Comparison of ENCODE assay signal across 20 mouse cellular contexts in genomic region chr5:75770592-75770991, GRCm38 (mm10).
"Had no signal": no experiment of that assay in that cellular context is flagged by ENCODE, and none has a peak within 500 bp of the region (broad histone marks: within the 10 kb centered on the region; RNA-seq: fewer than 3 reads in every experiment).

No protein-coding gene starts in this region.

- H3K9ac ChIP-seq: heart, embryonic 12.5 days; hindbrain, embryonic 13.5 days; hindbrain, embryonic 15.5 days; limb, embryonic 12.5 days; liver, embryonic 12.5 days; liver, embryonic 14.5 days had no signal

- H3K27me3 ChIP-seq: heart, embryonic 12.5 days; hindbrain, embryonic 13.5 days; hindbrain, embryonic 15.5 days; limb, embryonic 12.5 days had no signal

- H3K9me3 ChIP-seq: heart, embryonic 10.5 days; hindbrain, embryonic 13.5 days; limb, embryonic 10.5 days; limb, embryonic 12.5 days; liver, embryonic 12.5 days had no signal

- ATAC-seq: hindbrain, postnatal 0 days; liver, embryonic 12.5 days had no signal

- H3K4me2 ChIP-seq: heart, embryonic 12.5 days; hindbrain, embryonic 13.5 days; hindbrain, embryonic 15.5 days; limb, embryonic 12.5 days; liver, embryonic 12.5 days had no signal

- H3K36me3 ChIP-seq: heart, embryonic 10.5 days; heart, embryonic 12.5 days; hindbrain, embryonic 13.5 days; hindbrain, embryonic 15.5 days; limb, embryonic 10.5 days; limb, embryonic 12.5 days; liver, embryonic 12.5 days had no signal

- H3K4me3 ChIP-seq: heart, embryonic 10.5 days; heart, embryonic 12.5 days; hindbrain, embryonic 13.5 days; hindbrain, embryonic 15.5 days; left cerebral cortex, adult 2 months; limb, embryonic 10.5 days; limb, embryonic 12.5 days; liver, embryonic 12.5 days had no signal

- H3K27ac ChIP-seq: heart, embryonic 10.5 days; hindbrain, embryonic 13.5 days; hindbrain, embryonic 15.5 days; hindbrain, postnatal 0 days; left cerebral cortex, adult 2 months; limb, embryonic 10.5 days; limb, embryonic 12.5 days; liver, embryonic 12.5 days; liver, embryonic 14.5 days had no signal

- DNase-seq: gastrocnemius, postnatal 14 days; gastrocnemius, postnatal 36 days; heart, adult 18-20 months; heart, postnatal 10 days; kidney, adult 18-20 months; kidney, adult 8-10 months; kidney, postnatal 10 days; kidney, postnatal 25 days; kidney, postnatal 4 days; liver had no signal

- H3K4me1 ChIP-seq: heart, embryonic 10.5 days; hindbrain, embryonic 13.5 days; hindbrain, embryonic 15.5 days; limb, embryonic 10.5 days; limb, embryonic 12.5 days had no signal
